Comparison of ENCODE assay signal across 8 mouse cellular contexts in genomic region chr6:38298761-38299401, GRCm38 (mm10). TPM values are rescaled to one million over a fixed set of nuclear protein-coding genes. Genes with fewer than 3 reads are reported as not detected.
A peak's percentile ranks its signal among the peaks of the same experiment; 100 is the strongest.
DNase-seq lines count a peak whose midpoint lies in the region; ATAC-seq and TF ChIP-seq lines count a peak whose summit lies in the region.

Gene Zc3hav1l, minus strand, starts transcription at chr6:38299259.

- H3K27me3 ChIP-seq in forebrain, embryonic 12.5 days, result peaks cover 8% of the 10 kb centered on the region
- H3K27me3 ChIP-seq in heart, postnatal 0 days (ENCODE audit: control insufficient read depth, insufficient read depth, low read length), result no peaks in the 10 kb centered on the region
- no peaks in the 10 kb centered on the region for H3K27me3 ChIP-seq in liver, postnatal 0 days (ENCODE audit: insufficient read depth, low read length)
- no peaks in the 10 kb centered on the region for H3K27me3 ChIP-seq in neural tube, embryonic 15.5 days (replicated peaks)

- peak within 1 kb of the TSS; percentile 96 for H3K27ac ChIP-seq in forebrain, embryonic 12.5 days
- H3K27ac ChIP-seq in heart, postnatal 0 days (ENCODE audit: low read depth), result peak within 1 kb of the TSS; percentile 93
- H3K27ac ChIP-seq in liver, postnatal 0 days (ENCODE audit: low read depth), result peak within 1 kb of the TSS; percentile 46; the same call in 1 of the 2 replicates
- H3K27ac ChIP-seq in neural tube, embryonic 15.5 days (replicated peaks), result peak within 1 kb of the TSS; percentile 95

- no peak for TF ChIP-seq EP300 in heart, postnatal 0 days (IDR thresholded peaks at IDR 0.05; ENCODE audit: low read depth)
- no peak for TF ChIP-seq EP300 in liver, postnatal 0 days (IDR thresholded peaks at IDR 0.05; ENCODE audit: low read depth)

- peak; percentile 97 for ATAC-seq in forebrain, embryonic 12.5 days (ENCODE audit: low FRiP score)
- peak; percentile 97 for ATAC-seq in heart, postnatal 0 days (ENCODE audit: insufficient read depth, low read depth)
- peak; percentile 91 for ATAC-seq in liver, postnatal 0 days
- ATAC-seq in neural tube, embryonic 15.5 days (ENCODE audit: low FRiP score), result peak; percentile 96

- peak within 1 kb of the TSS; percentile 88 for H3K4me3 ChIP-seq in forebrain, embryonic 12.5 days (replicated peaks)
- peak within 1 kb of the TSS; percentile 98 for H3K4me3 ChIP-seq in heart, postnatal 0 days (ENCODE audit: low read depth, low read length)
- peak within 1 kb of the TSS; percentile 59 for H3K4me3 ChIP-seq in liver, postnatal 0 days (ENCODE audit: low read depth, low read length)
- peak within 1 kb of the TSS; percentile 73 for H3K4me3 ChIP-seq in neural tube, embryonic 15.5 days (replicated peaks)

- H3K4me1 ChIP-seq in forebrain, embryonic 12.5 days, result peaks cover 12% of the 10 kb centered on the region
- H3K4me1 ChIP-seq in heart, postnatal 0 days (ENCODE audit: control insufficient read depth, insufficient read depth), result 0 out of 2 replicates have a peak, but pooled peaks cover 4% of the 10 kb centered on the region
- peaks cover 15% of the 10 kb centered on the region for H3K4me1 ChIP-seq in liver, postnatal 0 days (ENCODE audit: insufficient read depth)
- peaks cover 13% of the 10 kb centered on the region for H3K4me1 ChIP-seq in neural tube, embryonic 15.5 days

- H3K4me2 ChIP-seq in forebrain, embryonic 12.5 days, result peak within 1 kb of the TSS; percentile 74
- H3K4me2 ChIP-seq in heart, postnatal 0 days (ENCODE audit: low read depth, low read length), result peak within 1 kb of the TSS; percentile 78
- peak within 1 kb of the TSS; percentile 87 for H3K4me2 ChIP-seq in liver, postnatal 0 days (ENCODE audit: low read depth, low read length)
- H3K4me2 ChIP-seq in neural tube, embryonic 15.5 days, result peak within 1 kb of the TSS; percentile 73

- peak within 1 kb of the TSS; percentile 91 for H3K9ac ChIP-seq in forebrain, embryonic 12.5 days
- peak within 1 kb of the TSS; percentile 89 for H3K9ac ChIP-seq in heart, postnatal 0 days (replicated peaks; ENCODE audit: low read depth, low read length)
- peak within 1 kb of the TSS; percentile 66 for H3K9ac ChIP-seq in liver, postnatal 0 days (replicated peaks)
- peak within 1 kb of the TSS; percentile 90 for H3K9ac ChIP-seq in neural tube, embryonic 15.5 days (replicated peaks)

- H3K9me3 ChIP-seq in forebrain, embryonic 12.5 days, result no peaks in the 10 kb centered on the region
- H3K9me3 ChIP-seq in heart, postnatal 0 days (replicated peaks; ENCODE audit: control insufficient read depth, low read length), result 0 out of 2 replicates have a peak, but pooled peaks cover 8% of the 10 kb centered on the region
- no peaks in the 10 kb centered on the region for H3K9me3 ChIP-seq in liver, postnatal 0 days (ENCODE audit: low read length)
- H3K9me3 ChIP-seq in neural tube, embryonic 15.5 days (replicated peaks), result no peaks in the 10 kb centered on the region

- no peak for TF ChIP-seq CTCF in heart, postnatal 0 days (IDR thresholded peaks at IDR 0.05; ENCODE audit: low read depth)
- no peak for TF ChIP-seq CTCF in liver, postnatal 0 days (IDR thresholded peaks at IDR 0.05; ENCODE audit: low read depth)

- under 1% methylated on average over 68 of the region's 70 CpGs for WGBS in forebrain, embryonic 12.5 days
- under 1% methylated on average over 53 of the region's 70 CpGs for WGBS in heart, postnatal 0 days
- WGBS in liver, postnatal 0 days (ENCODE audit: insufficient replicate concordance), result 1% methylated on average over 53 of the region's 70 CpGs
- WGBS in neural tube, embryonic 15.5 days, result 0% methylated on average over 58 of the region's 70 CpGs

- peaks cover 29% of the 10 kb centered on the region for H3K36me3 ChIP-seq in forebrain, embryonic 12.5 days (replicated peaks)
- peaks cover 26% of the 10 kb centered on the region for H3K36me3 ChIP-seq in heart, postnatal 0 days (replicated peaks; ENCODE audit: control insufficient read depth, insufficient read depth, low read length)
- peaks cover 8% of the 10 kb centered on the region for H3K36me3 ChIP-seq in liver, postnatal 0 days (replicated peaks; ENCODE audit: insufficient read depth, low read length)
- H3K36me3 ChIP-seq in neural tube, embryonic 15.5 days, result peaks cover 19% of the 10 kb centered on the region

- DNase-seq in CD8-positive naive resting alpha-beta T cell, adult 2 months (ENCODE audit: low read depth in 2 of 2, low spot score in 2 of 2), result peak; percentile 38 to 53
- peak; percentile 49 for DNase-seq in brain, embryonic 18.5 days (ENCODE audit: low read depth, low spot score)
- DNase-seq in heart, postnatal 0 days (ENCODE audit: low spot score), result peak; percentile 79
- peak; percentile 45 to 77 for DNase-seq in kidney, postnatal 36 days
- peak; percentile 72 for DNase-seq in liver, postnatal 0 days
- peak; percentile 33 to 47 for DNase-seq in thymus, adult 18-20 months

RNA-seq across cellular contexts. Expression of gene Zc3hav1l, which starts in this region (rescaled TPM):
- polyA plus RNA-seq in forebrain, embryonic 12.5 days (2016; fragmentation: Nextera tagmentation; extraction: Ambion mirVana), result 12.6 and 17.3 TPM in 2 replicates
- 4.7 and 7.3 TPM in 2 replicates for total RNA-seq in heart, postnatal 0 days (2014; rRNA removed; ENCODE audit: low replicate concordance)
- polyA plus RNA-seq in heart, postnatal 0 days (2015; fragmentation: Nextera tagmentation; extraction: Ambion mirVana), result 2.2 TPM in 2 replicates
- 0.59 and 0.61 TPM in 2 replicates for polyA plus RNA-seq in liver, postnatal 0 days (2015; fragmentation: Nextera tagmentation; extraction: Ambion mirVana)
- polyA plus RNA-seq in neural tube, embryonic 15.5 days (2015; fragmentation: Nextera tagmentation; extraction: Ambion mirVana), result 6.1 and 7.1 TPM in 2 replicates

Comparison
In these comparisons a context has a peak if more than half of its experiments do, and no peak if none do; other contexts are left out.
1. Peak in every context shown above with its lines: DNase-seq, ATAC-seq, H3K4me3 ChIP-seq and H3K27ac ChIP-seq.
2. Peak in DNase-seq, ATAC-seq, H3K4me3 ChIP-seq, H3K27ac ChIP-seq, H3K9ac ChIP-seq and H3K4me2 ChIP-seq in liver, postnatal 0 days; RNA of the gene not detected or under 1 TPM.
3. H3K27ac ChIP-seq: peak in every context shown above with its lines; median percentile 96 in forebrain, embryonic 12.5 days; 95 in neural tube, embryonic 15.5 days; 93 in heart, postnatal 0 days; 46 in liver, postnatal 0 days.